Mouse (Mus musculus) yolk sac, embryonic 10.5 days (tissue): ENCODE results near the gene Tas2r116.

Source experiments
- DNase-seq: peaks from one replicate; pipeline ENCODE4 v3.0.0-alpha.2; 2017; ENCODE audit warnings: low spot score

Tas2r116 gene

GRCm38 (mm10) chr6:132855138-132855537 lies at the start of gene Tas2r116:
Gene Tas2r116 (plus strand): TSS chr6:132855438.
- no peak for DNase-seq

GRCm38 (mm10) chr6:132846842-132847241 lies 8.4 kb upstream of the Tas2r116 start, which contains the start of gene Tas2r123:
Gene Tas2r123 (plus strand): TSS chr6:132847142.
- no peak for DNase-seq

- DNase-seq = no peak
These were observed 12.5 kb downstream of the Tas2r116 start, which contains the start of gene Tas2r110 for GRCm38 (mm10) chr6:132867708-132868107. Gene Tas2r110 (plus strand): TSS chr6:132868008.

GRCm38 (mm10) chr6:132892711-132893110 lies 37.5 kb downstream of the Tas2r116 start, which contains the start of gene Tas2r113:
Gene Tas2r113 (plus strand): TSS chr6:132893011.
- DNase-seq = no peak
